Mouse (Mus musculus) hindbrain, embryonic 11.5 days (tissue): Measurements from ENCODE around the gene Mageb4. TPM values are rescaled to one million over a fixed set of nuclear protein-coding genes. Genes with fewer than 3 reads are reported as not detected.
"Not testable (repeated sequence)": the region's sequence is repeated elsewhere in the genome, so short reads cannot be mapped to it uniquely, and the experiment has no call there.

ENCODE experiments used
- ATAC-seq: fragments of 200-750 bp; cut with Nextera tagmentation; 2 replicates; pipeline ENCODE4 v1.8.0; 2017; ENCODE audit warnings: mild to moderate bottlenecking, moderate TSS enrichment, moderate library complexity; ENCODE audit not compliant: low FRiP score
- DNase-seq: peaks from one replicate; pipeline ENCODE4 v3.0.0-alpha.2; 2015; ENCODE audit warnings: low spot score
- H3K27ac ChIP-seq: fragments of 300-500 bp; sonication (generic); 2 replicates; pipeline ENCODE4 v1.5.1; 2014; ENCODE audit warnings: mild to moderate bottlenecking, low read depth, low read length
- H3K27me3 ChIP-seq: fragments of 300-500 bp; sonication (generic); 2 replicates; pipeline ENCODE4 v1.6.1; 2014; ENCODE audit warnings: mild to moderate bottlenecking, low read length, moderate library complexity, mixed read lengths; ENCODE audit not compliant: control insufficient read depth, insufficient read depth
- H3K36me3 ChIP-seq: fragments of 300-500 bp; sonication (generic); 2 replicates; pipeline ENCODE4 v1.6.1; 2014; ENCODE audit warnings: mild to moderate bottlenecking, low read length, moderate library complexity, mixed read lengths; ENCODE audit not compliant: control insufficient read depth, insufficient read depth
- H3K4me1 ChIP-seq: fragments of 300-500 bp; sonication (generic); replicated peaks from 2 replicates; pipeline ENCODE4 v1.6.1; 2014; ENCODE audit warnings: low read length, mixed read lengths; ENCODE audit not compliant: control insufficient read depth, insufficient read depth
- H3K4me2 ChIP-seq: fragments of 300-500 bp; sonication (generic); replicated peaks from 2 replicates; pipeline ENCODE4 v1.6.1; 2014; ENCODE audit warnings: mild to moderate bottlenecking, low read depth, low read length
- H3K4me3 ChIP-seq: fragments of 300-500 bp; sonication (generic); 2 replicates; pipeline ENCODE4 v1.5.1; 2014; ENCODE audit warnings: low read depth, low read length
- H3K9ac ChIP-seq: fragments of 300-500 bp; sonication (generic); 2 replicates; pipeline ENCODE4 v1.6.1; 2014; ENCODE audit warnings: low read depth, low read length
- H3K9me3 ChIP-seq: fragments of 300-500 bp; sonication (generic); 2 replicates; pipeline ENCODE4 v1.6.1; 2016; ENCODE audit warnings: low read length; ENCODE audit not compliant: control insufficient read depth
- WGBS: fragments of 180-500 bp; shearing (Covaris S2); extraction: QIAGEN DNeasy Blood & Tissue Kit; methylation state at CpG from one replicate; pipeline ENCODE4 v1.1.7; 2014; 5-methylcytosine and 5-hydroxymethylcytosine counted together
- polyA plus RNA-seq: library from polyadenylated mRNA; unstranded; fragments of >200 nt; fragmentation: Nextera tagmentation; extraction: Ambion mirVana; gene quantifications from 2 replicates; pipeline ENCODE4 v1.2.1, GENCODE M21; 2014

The Mageb4 gene
- not detected in 2 replicates for polyA plus RNA-seq

GRCm38 (mm10) chrX:86304993-86305392 is at the start of gene Mageb4:
TSS of gene Mageb4 (minus strand) at chrX:86305093.
- not testable (repeated sequence) for H3K4me1 ChIP-seq, H3K9ac ChIP-seq, DNase-seq, ATAC-seq, H3K9me3 ChIP-seq, H3K4me2 ChIP-seq, H3K27me3 ChIP-seq, H3K36me3 ChIP-seq, H3K27ac ChIP-seq, H3K4me3 ChIP-seq
- WGBS = no CpG with 5 or more reads among the region's 13 CpGs

DNA sequence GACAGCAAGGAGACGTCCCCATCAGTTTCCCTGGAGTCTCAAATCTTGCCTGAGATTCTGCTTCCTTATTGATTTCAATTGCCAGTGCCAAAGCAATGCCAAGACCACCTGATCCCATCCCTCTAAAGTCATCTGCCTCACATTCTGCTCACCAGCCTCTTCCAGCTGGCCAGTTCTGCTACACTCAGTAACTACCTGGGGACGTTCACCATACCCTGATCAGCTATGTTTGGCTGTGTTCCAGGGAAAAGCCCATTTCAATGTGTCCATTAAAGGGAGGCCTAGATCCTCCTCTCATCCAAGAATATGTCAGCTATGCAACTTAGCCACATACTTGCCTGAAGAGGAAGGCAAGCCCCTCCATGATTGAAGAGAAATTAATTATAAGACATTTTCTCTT is 20.3 kb downstream of the Mageb4 start:
- H3K27ac ChIP-seq, ATAC-seq, H3K4me2 ChIP-seq, DNase-seq, H3K27me3 ChIP-seq, H3K4me1 ChIP-seq, H3K9me3 ChIP-seq, H3K9ac ChIP-seq, H3K4me3 ChIP-seq, H3K36me3 ChIP-seq: not testable (repeated sequence)
- 70% methylated on average over 1 of the region's 2 CpGs for WGBS

DNA sequence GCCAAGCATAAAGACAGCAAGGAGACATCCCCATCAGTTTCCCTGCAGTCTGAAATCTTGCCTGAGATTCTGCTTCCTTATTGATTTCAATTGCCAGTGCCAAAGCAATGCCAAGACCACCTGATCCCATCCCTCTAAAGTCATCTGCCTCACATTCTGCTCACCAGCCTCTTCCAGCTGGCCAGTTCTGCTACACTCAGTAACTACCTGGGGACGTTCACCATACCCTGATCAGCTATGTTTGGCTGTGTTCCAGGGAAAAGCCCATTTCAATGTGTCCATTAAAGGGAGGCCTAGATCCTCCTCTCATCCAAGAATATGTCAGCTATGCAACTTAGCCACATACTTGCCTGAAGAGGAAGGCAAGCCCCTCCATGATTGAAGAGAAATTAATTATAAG is 58.9 kb downstream of the Mageb4 start:
- H3K9me3 ChIP-seq, H3K4me2 ChIP-seq, H3K27me3 ChIP-seq, H3K4me3 ChIP-seq, H3K9ac ChIP-seq, H3K36me3 ChIP-seq, ATAC-seq, H3K4me1 ChIP-seq, H3K27ac ChIP-seq, DNase-seq: not testable (repeated sequence)
- WGBS = no CpG with 5 or more reads among the region's 1 CpGs

GRCm38 (mm10) chrX:86237246-86237645 is 67.6 kb downstream of the Mageb4 start:
- no peak for DNase-seq
- no peak overlapping the region for H3K4me2 ChIP-seq
- no peak overlapping the region for H3K27ac ChIP-seq
- no peaks in the 10 kb centered on the region for H3K36me3 ChIP-seq
- H3K9me3 ChIP-seq = no peaks in the 10 kb centered on the region
- no peak overlapping the region for H3K9ac ChIP-seq
- no CpG with 5 or more reads among the region's 1 CpGs for WGBS
- H3K27me3 ChIP-seq = no peaks in the 10 kb centered on the region
- no peak overlapping the region for H3K4me3 ChIP-seq
- no peak for ATAC-seq
- H3K4me1 ChIP-seq = no peaks in the 10 kb centered on the region

Other genes starting within 250 kb of the Mageb4 start
- 0.19 TPM in 1 of 2 replicates, not detected in the other for gene Nr0b1, start 113.3 kb downstream of the Mageb4 start, polyA plus RNA-seq